Mouse (Mus musculus): Measurements from ENCODE around the gene Ttyh3. TPM values are rescaled to one million over a fixed set of nuclear protein-coding genes. Genes with fewer than 3 reads are reported as not detected.

The Ttyh3 gene
- total and polyA plus RNA-seq, 3 experiments = 9.8 to 100 (median 68.7) TPM

DNA sequence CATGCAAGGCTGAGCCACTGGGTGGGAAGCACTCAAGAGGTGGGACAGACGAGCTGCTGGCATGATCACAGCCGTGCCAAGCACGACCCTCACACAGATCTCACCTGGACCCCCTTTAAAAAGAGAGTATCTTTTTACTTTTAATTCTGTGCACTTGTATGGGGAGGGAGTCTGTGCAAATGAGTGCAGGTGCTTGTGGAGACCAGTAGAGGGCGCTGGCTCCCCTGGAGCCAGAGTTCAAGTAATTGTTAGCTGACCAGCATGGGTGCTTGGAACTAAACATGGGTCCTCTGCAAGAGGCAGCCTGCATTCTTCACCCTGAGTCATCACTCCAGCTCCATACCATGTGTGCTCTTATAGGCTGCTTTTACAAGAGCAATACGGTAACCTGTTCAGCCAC is 21.3 kb downstream of the Ttyh3 start:
- H3K4me3 ChIP-seq (ENCODE audit: low read depth, low read length) = no peak overlapping the region
- H3K4me1 ChIP-seq (ENCODE audit: insufficient read depth, low read depth, low read length) = no peaks in the 10 kb centered on the region; the same call in 1 of the 2 replicates
- H3K27me3 ChIP-seq (ENCODE audit: insufficient read depth, low read length) = peaks cover 8% of the 10 kb centered on the region; the same call in 1 of the 2 replicates
- H3K9me3 ChIP-seq (replicated peaks) = no peaks in the 10 kb centered on the region
- H3K36me3 ChIP-seq (replicated peaks) = peaks cover 87% of the 10 kb centered on the region
- no peak for TF ChIP-seq TAL1 (conservative IDR thresholded peaks at IDR 0.05; ENCODE audit: low read depth, low read length)
- TF ChIP-seq GATA2 (IDR thresholded peaks at IDR 0.05; ENCODE audit: borderline replicate concordance, low read depth, low read length) = no peak
- TF ChIP-seq GATA1 (IDR thresholded peaks at IDR 0.05; ENCODE audit: borderline replicate concordance, low read length) = no peak
- TF ChIP-seq CTCF (IDR thresholded peaks at IDR 0.05; ENCODE audit: low read depth, low read length) = no peak
- ATAC-seq (ENCODE audit: extremely low read depth, insufficient number of reproducible peaks, low FRiP score, poor library complexity, severe bottlenecking) = no peak
- DNase-seq (ENCODE audit: low spot score) = no peak

DNA sequence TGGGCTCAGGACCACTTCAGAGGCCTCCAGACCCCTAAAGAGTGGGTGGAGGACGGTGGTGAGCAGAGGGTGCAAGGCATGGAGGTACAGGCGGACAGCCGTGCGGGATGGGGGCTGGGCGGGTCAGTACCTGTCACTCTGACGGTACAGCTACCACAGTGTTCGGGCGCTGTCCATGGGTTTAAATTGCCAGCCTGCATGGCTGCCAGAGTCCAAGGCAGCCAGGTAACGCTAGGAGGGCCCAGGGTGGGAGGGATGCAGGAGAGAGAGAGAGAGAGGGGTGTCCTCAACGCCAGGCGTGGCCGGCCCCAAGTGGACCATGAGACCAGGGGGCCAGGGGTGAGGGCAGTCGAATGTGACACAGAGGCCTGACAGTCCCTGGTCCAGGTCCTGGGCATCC is 23.9 kb downstream of the Ttyh3 start:
- Histone ChIP-seq H3K4me3 (ENCODE audit: low read depth, low read length) (no peak overlapping the region), H3K27me3 (ENCODE audit: insufficient read depth, low read length) (peaks cover 18% of the 10 kb centered on the region; the same call in 1 of the 2 replicates), H3K9me3 (replicated peaks) (no peaks in the 10 kb centered on the region), H3K4me1 (ENCODE audit: insufficient read depth, low read depth, low read length) (no peaks in the 10 kb centered on the region; the same call in 1 of the 2 replicates), H3K36me3 (replicated peaks) (peaks cover 74% of the 10 kb centered on the region)
- DNase-seq (ENCODE audit: low spot score) (no peak), ATAC-seq (ENCODE audit: extremely low read depth, insufficient number of reproducible peaks, low FRiP score, poor library complexity, severe bottlenecking) (no peak)
- TF ChIP-seq TAL1 (conservative IDR thresholded peaks at IDR 0.05; ENCODE audit: low read depth, low read length) (no peak), CTCF (IDR thresholded peaks at IDR 0.05; ENCODE audit: low read depth, low read length) (no peak), GATA1 (IDR thresholded peaks at IDR 0.05; ENCODE audit: borderline replicate concordance, low read length) (no peak), POLR2AphosphoS5 (IDR thresholded peaks at IDR 0.05; ENCODE audit: insufficient replicate concordance, low read depth, low read length) (no peak), GATA2 (IDR thresholded peaks at IDR 0.05; ENCODE audit: borderline replicate concordance, low read depth, low read length) (no peak)

DNA sequence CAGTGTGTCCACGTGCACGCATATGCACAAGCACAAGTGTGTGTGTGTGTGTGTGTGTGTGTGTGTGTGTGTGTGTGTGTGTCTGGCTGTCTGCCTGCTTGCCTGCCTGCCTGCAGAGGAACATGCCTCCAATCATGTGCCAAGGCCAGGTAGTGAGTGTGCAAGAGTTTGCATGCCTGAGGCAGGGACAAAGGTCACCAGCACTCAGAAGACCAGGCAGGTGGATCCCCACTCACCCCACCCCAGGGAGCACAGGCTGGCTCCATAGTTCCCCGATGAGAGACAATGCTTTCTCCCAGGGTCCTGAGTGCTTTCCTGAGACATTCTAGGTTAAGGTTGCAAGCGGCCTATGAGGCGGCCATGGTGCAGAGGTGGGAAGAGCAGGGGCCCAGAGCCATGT is 24.6 kb downstream of the Ttyh3 start:
- H3K4me1 ChIP-seq (ENCODE audit: insufficient read depth, low read depth, low read length) = peaks cover 2% of the 10 kb centered on the region
- DNase-seq (ENCODE audit: low spot score) = no peak
- no peaks in the 10 kb centered on the region for H3K9me3 ChIP-seq (replicated peaks)
- H3K4me3 ChIP-seq (ENCODE audit: low read depth, low read length) = no peak overlapping the region
- no peak for ATAC-seq (ENCODE audit: extremely low read depth, insufficient number of reproducible peaks, low FRiP score, poor library complexity, severe bottlenecking)
- peaks cover 18% of the 10 kb centered on the region; the same call in 1 of the 2 replicates for H3K27me3 ChIP-seq (ENCODE audit: insufficient read depth, low read length)
- TF ChIP-seq POLR2AphosphoS5 (IDR thresholded peaks at IDR 0.05; ENCODE audit: insufficient replicate concordance, low read depth, low read length) = no peak
- no peak for TF ChIP-seq CTCF (IDR thresholded peaks at IDR 0.05; ENCODE audit: low read depth, low read length)
- TF ChIP-seq GATA1 (IDR thresholded peaks at IDR 0.05; ENCODE audit: borderline replicate concordance, low read length) = no peak
- TF ChIP-seq GATA2 (IDR thresholded peaks at IDR 0.05; ENCODE audit: borderline replicate concordance, low read depth, low read length) = no peak
- no peak for TF ChIP-seq TAL1 (conservative IDR thresholded peaks at IDR 0.05; ENCODE audit: low read depth, low read length)
- peaks cover 70% of the 10 kb centered on the region for H3K36me3 ChIP-seq (replicated peaks)

DNA sequence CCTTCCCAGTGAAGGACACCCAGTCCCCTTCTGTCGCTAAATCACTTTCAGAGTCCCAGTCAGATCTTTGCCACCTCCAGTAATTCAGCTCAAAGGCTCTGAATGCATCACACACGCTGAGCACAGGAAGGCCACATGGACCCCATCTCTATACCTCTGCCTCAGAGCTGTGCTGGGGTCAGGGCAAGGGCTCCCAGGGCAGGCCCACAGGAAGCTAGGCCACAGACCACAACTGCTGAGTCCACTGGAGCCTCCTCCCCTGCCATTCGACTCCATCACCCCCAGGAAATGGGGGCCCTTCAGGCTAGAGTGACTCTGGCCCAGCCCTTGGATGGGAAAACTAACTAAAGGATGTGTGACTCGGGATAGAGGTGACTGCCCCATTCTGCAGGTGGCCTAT is 25.0 kb downstream of the Ttyh3 start:
- Histone ChIP-seq H3K9me3 (replicated peaks) (no peaks in the 10 kb centered on the region), H3K4me1 (ENCODE audit: insufficient read depth, low read depth, low read length) (peaks cover 3% of the 10 kb centered on the region; the same call in 1 of the 2 replicates), H3K36me3 (replicated peaks) (peaks cover 65% of the 10 kb centered on the region), H3K4me3 (ENCODE audit: low read depth, low read length) (no peak overlapping the region), H3K27me3 (ENCODE audit: insufficient read depth, low read length) (peaks cover 18% of the 10 kb centered on the region; the same call in 1 of the 2 replicates)
- no peak for DNase-seq (ENCODE audit: low spot score)
- no peak for ATAC-seq (ENCODE audit: extremely low read depth, insufficient number of reproducible peaks, low FRiP score, poor library complexity, severe bottlenecking)
- no peak for TF ChIP-seq POLR2AphosphoS5 (IDR thresholded peaks at IDR 0.05; ENCODE audit: insufficient replicate concordance, low read depth, low read length)
- no peak for TF ChIP-seq GATA2 (IDR thresholded peaks at IDR 0.05; ENCODE audit: borderline replicate concordance, low read depth, low read length)
- TF ChIP-seq GATA1 (IDR thresholded peaks at IDR 0.05; ENCODE audit: borderline replicate concordance, low read length) = no peak
- no peak for TF ChIP-seq TAL1 (conservative IDR thresholded peaks at IDR 0.05; ENCODE audit: low read depth, low read length)
- no peak for TF ChIP-seq CTCF (IDR thresholded peaks at IDR 0.05; ENCODE audit: low read depth, low read length)

DNA sequence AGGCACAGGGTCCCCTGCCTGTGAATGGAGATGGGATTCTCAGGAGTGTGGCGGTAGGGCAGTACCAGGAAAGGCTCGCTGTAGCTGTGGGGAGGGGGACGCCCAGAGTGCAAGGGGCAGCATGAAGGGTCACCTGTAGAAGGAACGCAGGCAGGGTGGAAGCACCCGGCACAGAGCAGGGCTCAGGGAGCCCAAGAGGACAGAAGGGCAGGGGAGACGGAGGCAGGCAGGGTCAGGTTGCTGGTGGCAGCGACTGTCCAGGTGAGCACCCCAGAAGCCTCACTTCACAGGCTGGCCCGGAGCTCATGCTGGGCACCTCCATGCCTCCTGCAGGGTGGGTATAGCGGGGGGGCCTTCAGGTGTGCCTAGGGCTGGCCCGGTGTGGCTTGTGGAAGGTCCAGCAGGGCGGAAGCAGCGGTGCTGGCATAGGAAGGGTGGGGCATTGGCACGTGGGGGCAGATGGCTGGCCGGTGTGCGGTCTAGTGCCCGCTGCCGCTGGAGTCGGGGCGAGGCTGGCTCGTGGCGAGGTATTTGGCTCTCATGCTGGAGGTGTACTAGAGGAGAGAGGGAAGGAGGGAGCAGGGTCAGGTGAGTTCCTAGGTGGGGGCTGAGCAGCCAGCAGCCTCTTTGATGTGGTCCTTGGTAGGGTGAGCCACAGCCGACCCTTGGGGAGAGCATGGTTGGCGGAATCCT is 25.7 kb downstream of the Ttyh3 start:
- no peak overlapping the region for H3K4me3 ChIP-seq (ENCODE audit: low read depth, low read length)
- peaks cover 7% of the 10 kb centered on the region; the same call in 1 of the 2 replicates for H3K4me1 ChIP-seq (ENCODE audit: insufficient read depth, low read depth, low read length)
- TF ChIP-seq CTCF (IDR thresholded peaks at IDR 0.05; ENCODE audit: low read depth, low read length) = no peak
- H3K36me3 ChIP-seq (replicated peaks) = peaks cover 59% of the 10 kb centered on the region
- DNase-seq (ENCODE audit: low spot score) (no peak), ATAC-seq (ENCODE audit: extremely low read depth, insufficient number of reproducible peaks, low FRiP score, poor library complexity, severe bottlenecking) (no peak)
- peaks cover 18% of the 10 kb centered on the region; the same call in 1 of the 2 replicates for H3K27me3 ChIP-seq (ENCODE audit: insufficient read depth, low read length)
- H3K9me3 ChIP-seq (replicated peaks) = no peaks in the 10 kb centered on the region

DNA sequence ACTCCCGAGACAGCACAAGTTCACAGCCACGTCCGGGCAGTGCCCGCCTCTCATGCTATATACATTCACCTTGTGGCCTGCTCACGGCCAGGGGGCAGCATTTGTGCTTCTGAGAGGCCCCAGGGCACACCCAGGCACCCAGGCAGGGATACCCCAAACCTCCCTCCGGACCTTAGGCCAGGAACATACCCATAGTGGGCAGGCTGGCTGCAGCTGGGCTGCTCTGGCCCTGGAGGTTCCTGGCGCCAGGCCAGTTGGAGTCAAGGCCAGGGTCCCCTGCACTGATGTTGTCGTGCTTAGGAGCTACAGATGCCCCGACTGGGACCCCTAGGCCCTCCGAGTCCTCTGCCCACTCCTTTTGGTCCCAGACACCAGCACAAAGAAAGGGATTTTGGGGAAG is 27.3 kb downstream of the Ttyh3 start:
- H3K4me1 ChIP-seq (ENCODE audit: insufficient read depth, low read depth, low read length) = peaks cover 23% of the 10 kb centered on the region
- H3K27me3 ChIP-seq (ENCODE audit: insufficient read depth, low read length) = peaks cover 18% of the 10 kb centered on the region; the same call in 1 of the 2 replicates
- H3K4me3 ChIP-seq (ENCODE audit: low read depth, low read length) = no peak overlapping the region
- ATAC-seq (ENCODE audit: extremely low read depth, insufficient number of reproducible peaks, low FRiP score, poor library complexity, severe bottlenecking) (no peak), DNase-seq (ENCODE audit: low spot score) (no peak)
- no peaks in the 10 kb centered on the region for H3K9me3 ChIP-seq (replicated peaks)
- peaks cover 48% of the 10 kb centered on the region for H3K36me3 ChIP-seq (replicated peaks)
- TF ChIP-seq POLR2AphosphoS5 (IDR thresholded peaks at IDR 0.05; ENCODE audit: insufficient replicate concordance, low read depth, low read length) (no peak), TAL1 (conservative IDR thresholded peaks at IDR 0.05; ENCODE audit: low read depth, low read length) (no peak), GATA1 (IDR thresholded peaks at IDR 0.05; ENCODE audit: borderline replicate concordance, low read length) (no peak), CTCF (IDR thresholded peaks at IDR 0.05; ENCODE audit: low read depth, low read length) (no peak), GATA2 (IDR thresholded peaks at IDR 0.05; ENCODE audit: borderline replicate concordance, low read depth, low read length) (no peak)
